Mouse (Mus musculus): ENCODE measurements at regions not wholly inside any gene's neighbourhood (a gene's known extent, or its start where the extent isn't known, plus 50 kb on each side); places are given as distances from the start of the nearest gene placed in this dataset.

- H3K4me3 ChIP-seq (ENCODE audit: low read depth, low read length) = no peak overlapping the region
- H3K27me3 ChIP-seq (ENCODE audit: control insufficient read depth, insufficient read depth, low read length) = no peaks in the 10 kb centered on the region
- H3K4me1 ChIP-seq (ENCODE audit: control insufficient read depth, insufficient read depth) = no peaks in the 10 kb centered on the region
- H3K9ac ChIP-seq (replicated peaks; ENCODE audit: low read depth, low read length) = no peak overlapping the region
- TF ChIP-seq CTCF (IDR thresholded peaks at IDR 0.05; ENCODE audit: low read depth) = no peak
- no peak for TF ChIP-seq EP300 (IDR thresholded peaks at IDR 0.05; ENCODE audit: low read depth)
- H3K4me2 ChIP-seq (ENCODE audit: low read depth, low read length) = no peak overlapping the region
- no peak overlapping the region for H3K27ac ChIP-seq (ENCODE audit: low read depth)
- 66% methylated on average over 8 of the region's 8 CpGs for WGBS
- H3K36me3 ChIP-seq (replicated peaks; ENCODE audit: control insufficient read depth, insufficient read depth, low read length) = no peaks in the 10 kb centered on the region
- no peaks in the 10 kb centered on the region for H3K9me3 ChIP-seq (replicated peaks; ENCODE audit: control insufficient read depth, low read length)
- ATAC-seq (ENCODE audit: insufficient read depth, low read depth) = no peak
- DNase-seq (ENCODE audit: low spot score) = no peak
These were observed 254.1 kb downstream of the Lmx1a start for GRCm38 (mm10) chr1:167943121-167943520.

- ATAC-seq (ENCODE audit: insufficient read depth, low read depth) (no peak), DNase-seq (ENCODE audit: low spot score) (no peak)
- H3K9me3 ChIP-seq (replicated peaks; ENCODE audit: control insufficient read depth, low read length) = no peaks in the 10 kb centered on the region
- whole genome bisulfite sequencing = 67% methylated on average over 9 of the region's 9 CpGs
- no peak for TF ChIP-seq EP300 (IDR thresholded peaks at IDR 0.05; ENCODE audit: low read depth)
- no peak for TF ChIP-seq CTCF (IDR thresholded peaks at IDR 0.05; ENCODE audit: low read depth)
- no peak overlapping the region for H3K4me3 ChIP-seq (ENCODE audit: low read depth, low read length)
- no peak overlapping the region for H3K9ac ChIP-seq (replicated peaks; ENCODE audit: low read depth, low read length)
- H3K4me2 ChIP-seq (ENCODE audit: low read depth, low read length) = no peak overlapping the region
- no peaks in the 10 kb centered on the region for H3K4me1 ChIP-seq (ENCODE audit: control insufficient read depth, insufficient read depth)
- H3K27me3 ChIP-seq (ENCODE audit: control insufficient read depth, insufficient read depth, low read length) = no peaks in the 10 kb centered on the region
- no peak overlapping the region for H3K27ac ChIP-seq (ENCODE audit: low read depth)
- H3K36me3 ChIP-seq (replicated peaks; ENCODE audit: control insufficient read depth, insufficient read depth, low read length) = no peaks in the 10 kb centered on the region
These were observed 256.7 kb downstream of the Lmx1a start for GRCm38 (mm10) chr1:167945615-167946252.

- ATAC-seq (ENCODE audit: insufficient read depth, low read depth) = no peak
- no peak overlapping the region for H3K27ac ChIP-seq (ENCODE audit: low read depth)
- no peaks in the 10 kb centered on the region for H3K27me3 ChIP-seq (ENCODE audit: control insufficient read depth, insufficient read depth, low read length)
- no peak overlapping the region for H3K4me3 ChIP-seq (ENCODE audit: low read depth, low read length)
- DNase-seq (ENCODE audit: low spot score) = no peak
- no peaks in the 10 kb centered on the region for H3K36me3 ChIP-seq (replicated peaks; ENCODE audit: control insufficient read depth, insufficient read depth, low read length)
- no peaks in the 10 kb centered on the region for H3K9me3 ChIP-seq (replicated peaks; ENCODE audit: control insufficient read depth, low read length)
- WGBS = 65% methylated on average over 7 of the region's 7 CpGs
- H3K4me1 ChIP-seq (ENCODE audit: control insufficient read depth, insufficient read depth) = no peaks in the 10 kb centered on the region
- H3K9ac ChIP-seq (replicated peaks; ENCODE audit: low read depth, low read length) = no peak overlapping the region
- H3K4me2 ChIP-seq (ENCODE audit: low read depth, low read length) = no peak overlapping the region
- no peak for TF ChIP-seq EP300 (IDR thresholded peaks at IDR 0.05; ENCODE audit: low read depth)
- TF ChIP-seq CTCF (IDR thresholded peaks at IDR 0.05; ENCODE audit: low read depth) = no peak
These were observed 258.8 kb downstream of the Lmx1a start for GRCm38 (mm10) chr1:167947866-167948265.

- no peak overlapping the region for H3K27ac ChIP-seq (ENCODE audit: low read depth)
- ATAC-seq (ENCODE audit: insufficient read depth, low read depth) = no peak
These were observed 262.7 kb downstream of the Lmx1a start for GRCm38 (mm10) chr1:167951717-167952116.

GRCm38 (mm10) chr1:167958531-167958930, 269.5 kb downstream of the Lmx1a start:
- WGBS = 86% methylated on average over 6 of the region's 6 CpGs
- no peak overlapping the region for H3K4me3 ChIP-seq (ENCODE audit: low read depth, low read length)
- DNase-seq (ENCODE audit: low spot score) = no peak
- TF ChIP-seq EP300 (IDR thresholded peaks at IDR 0.05; ENCODE audit: low read depth) (no peak), CTCF (IDR thresholded peaks at IDR 0.05; ENCODE audit: low read depth) (no peak)
- ATAC-seq (ENCODE audit: insufficient read depth, low read depth) = no peak
- H3K27me3 ChIP-seq (ENCODE audit: control insufficient read depth, insufficient read depth, low read length) = no peaks in the 10 kb centered on the region
- H3K9ac ChIP-seq (replicated peaks; ENCODE audit: low read depth, low read length) = no peak overlapping the region
- no peaks in the 10 kb centered on the region for H3K9me3 ChIP-seq (replicated peaks; ENCODE audit: control insufficient read depth, low read length)
- H3K36me3 ChIP-seq (replicated peaks; ENCODE audit: control insufficient read depth, insufficient read depth, low read length) = no peaks in the 10 kb centered on the region
- no peak overlapping the region for H3K27ac ChIP-seq (ENCODE audit: low read depth)
- H3K4me1 ChIP-seq (ENCODE audit: control insufficient read depth, insufficient read depth) = no peaks in the 10 kb centered on the region
- H3K4me2 ChIP-seq (ENCODE audit: low read depth, low read length) = no peak overlapping the region

More at GRCm38 (mm10) chr1:167951717-167952116, 262.7 kb downstream of the Lmx1a start:
- H3K9ac ChIP-seq (replicated peaks; ENCODE audit: low read depth, low read length) = no peak overlapping the region
- H3K4me3 ChIP-seq (ENCODE audit: low read depth, low read length) = no peak overlapping the region
- no peak overlapping the region for H3K4me2 ChIP-seq (ENCODE audit: low read depth, low read length)
- H3K4me1 ChIP-seq (ENCODE audit: control insufficient read depth, insufficient read depth) = no peaks in the 10 kb centered on the region
- H3K27me3 ChIP-seq (ENCODE audit: control insufficient read depth, insufficient read depth, low read length) = no peaks in the 10 kb centered on the region
- no peak for DNase-seq (ENCODE audit: low spot score)
- TF ChIP-seq CTCF (IDR thresholded peaks at IDR 0.05; ENCODE audit: low read depth) (no peak), EP300 (IDR thresholded peaks at IDR 0.05; ENCODE audit: low read depth) (no peak)
- no peaks in the 10 kb centered on the region for H3K36me3 ChIP-seq (replicated peaks; ENCODE audit: control insufficient read depth, insufficient read depth, low read length)
- no peaks in the 10 kb centered on the region for H3K9me3 ChIP-seq (replicated peaks; ENCODE audit: control insufficient read depth, low read length)

- 75% methylated on average over 3 of the region's 3 CpGs for WGBS
- H3K27me3 ChIP-seq (ENCODE audit: control insufficient read depth, insufficient read depth, low read length) = no peaks in the 10 kb centered on the region
- H3K9ac ChIP-seq (replicated peaks; ENCODE audit: low read depth, low read length) = no peak overlapping the region
- TF ChIP-seq CTCF (IDR thresholded peaks at IDR 0.05; ENCODE audit: low read depth) (no peak), EP300 (IDR thresholded peaks at IDR 0.05; ENCODE audit: low read depth) (no peak)
- no peak for DNase-seq (ENCODE audit: low spot score)
- H3K4me3 ChIP-seq (ENCODE audit: low read depth, low read length) = no peak overlapping the region
- H3K4me1 ChIP-seq (ENCODE audit: control insufficient read depth, insufficient read depth) = no peaks in the 10 kb centered on the region
- H3K9me3 ChIP-seq (replicated peaks; ENCODE audit: control insufficient read depth, low read length) = no peaks in the 10 kb centered on the region
- no peaks in the 10 kb centered on the region for H3K36me3 ChIP-seq (replicated peaks; ENCODE audit: control insufficient read depth, insufficient read depth, low read length)
- ATAC-seq (ENCODE audit: insufficient read depth, low read depth) = no peak
- no peak overlapping the region for H3K27ac ChIP-seq (ENCODE audit: low read depth)
- H3K4me2 ChIP-seq (ENCODE audit: low read depth, low read length) = no peak overlapping the region
These were observed 280.5 kb downstream of the Lmx1a start for GRCm38 (mm10) chr1:167969545-167969944.

Data from heart, postnatal 0 days (tissue).